Mouse (Mus musculus): ENCODE data around the gene Prss40.

- TF ChIP-seq CTCF (conservative IDR thresholded peaks at IDR 0.05; ENCODE audit: insufficient read depth, insufficient read length, low read depth, low read length) (no peak), POLR2A (IDR thresholded peaks at IDR 0.05; ENCODE audit: low read depth, low read length) (no peak)
Measured at GRCm38 (mm10) chr1:34578851-34579781, 18.4 kb upstream of the Prss40 start, which contains the start of gene Amer3.

Data from kidney, adult 2 months (tissue).